Mouse (Mus musculus) liver, postnatal 0 days (tissue): ENCODE data around the gene Rbfox1. TPM values are rescaled to one million over a fixed set of nuclear protein-coding genes. Genes with fewer than 3 reads are reported as not detected.
A peak's percentile ranks its signal among the peaks of the same experiment; 100 is the strongest.

ENCODE experiments used
- ATAC-seq: fragments of 200-750 bp; cut with Nextera tagmentation; 2 replicates; pipeline ENCODE4 v1.8.0; 2017; ENCODE audit warnings: mild to moderate bottlenecking, moderate library complexity
- DNase-seq: peaks from one replicate; pipeline ENCODE4 v3.0.0-alpha.2; 2016
- H3K27ac ChIP-seq: fragments of 300-500 bp; sonication (generic); 2 replicates; pipeline ENCODE4 v1.5.1; 2014; ENCODE audit warnings: antibody characterized with exemption, moderate library complexity, mild to moderate bottlenecking, low read depth
- H3K27me3 ChIP-seq: fragments of 300-500 bp; sonication (generic); 2 replicates; pipeline ENCODE4 v1.6.1; 2014; ENCODE audit warnings: low read length, control low read depth, mixed read lengths; ENCODE audit not compliant: insufficient read depth
- H3K36me3 ChIP-seq: fragments of 300-500 bp; sonication (generic); replicated peaks from 2 replicates; pipeline ENCODE4 v1.6.1; 2014; ENCODE audit warnings: mild to moderate bottlenecking, control low read depth, low read length, moderate library complexity, mixed read lengths; ENCODE audit not compliant: insufficient read depth
- H3K4me1 ChIP-seq: fragments of 300-500 bp; sonication (generic); 2 replicates; pipeline ENCODE4 v1.6.1; 2014; ENCODE audit warnings: antibody characterized with exemption, mild to moderate bottlenecking, control low read depth; ENCODE audit not compliant: insufficient read depth
- H3K4me2 ChIP-seq: fragments of 300-500 bp; sonication (generic); 2 replicates; pipeline ENCODE4 v1.6.1; 2014; ENCODE audit warnings: low read depth, mild to moderate bottlenecking, low read length, moderate library complexity, mixed read lengths
- H3K4me3 ChIP-seq: fragments of 300-500 bp; sonication (generic); 2 replicates; pipeline ENCODE4 v1.5.1; 2014; ENCODE audit warnings: low read depth, low read length
- H3K9ac ChIP-seq: fragments of 300-500 bp; sonication (generic); replicated peaks from 2 replicates; pipeline ENCODE4 v1.6.1; 2014; ENCODE audit warnings: mild to moderate bottlenecking, moderate library complexity
- H3K9me3 ChIP-seq: fragments of 300-500 bp; sonication (generic); 2 replicates; pipeline ENCODE4 v1.6.1; 2016; ENCODE audit warnings: mild to moderate bottlenecking, control low read depth, low read length, mixed read lengths
- CTCF ChIP-seq: sonication (generic); IDR thresholded peaks from 2 replicates; pipeline ENCODE4 v1.5.1; 2016; ENCODE audit warnings: antibody characterized with exemption, low read depth
- EP300 ChIP-seq: IDR thresholded peaks from 2 replicates; pipeline ENCODE4 v1.6.1; 2016; ENCODE audit warnings: antibody characterized with exemption, low read depth, mild to moderate bottlenecking
- WGBS: fragments of 180-500 bp; shearing (Covaris S2); extraction: QIAGEN DNeasy Blood & Tissue Kit; methylation state at CpG from one replicate; pipeline ENCODE4 v1.1.7; 2014; ENCODE audit not compliant: insufficient replicate concordance; 5-methylcytosine and 5-hydroxymethylcytosine counted together
- polyA plus RNA-seq: library from polyadenylated mRNA; unstranded; fragments of >200 nt; fragmentation: Nextera tagmentation; extraction: Ambion mirVana; gene quantifications from 2 replicates; pipeline ENCODE4 v1.2.1, GENCODE M21; 2015

Gene Rbfox1
- polyA plus RNA-seq, 1 experiment from 2014 or later = 0.12 TPM

- no peak for ATAC-seq
- Histone ChIP-seq H3K27ac (no peak overlapping the region), H3K27me3 (no peaks in the 10 kb centered on the region), H3K9ac (no peak overlapping the region), H3K4me1 (no peaks in the 10 kb centered on the region), H3K36me3 (no peaks in the 10 kb centered on the region), H3K4me2 (no peak overlapping the region), H3K4me3 (no peak overlapping the region), H3K9me3 (no peaks in the 10 kb centered on the region)
- WGBS = 14% methylated on average over 2 of the region's 2 CpGs
- TF ChIP-seq CTCF (no peak), EP300 (no peak)
- no peak for DNase-seq
These were observed 1108.0 kb downstream of the Rbfox1 start for GRCm38 (mm10) chr16:6993180-6993579.

DNA sequence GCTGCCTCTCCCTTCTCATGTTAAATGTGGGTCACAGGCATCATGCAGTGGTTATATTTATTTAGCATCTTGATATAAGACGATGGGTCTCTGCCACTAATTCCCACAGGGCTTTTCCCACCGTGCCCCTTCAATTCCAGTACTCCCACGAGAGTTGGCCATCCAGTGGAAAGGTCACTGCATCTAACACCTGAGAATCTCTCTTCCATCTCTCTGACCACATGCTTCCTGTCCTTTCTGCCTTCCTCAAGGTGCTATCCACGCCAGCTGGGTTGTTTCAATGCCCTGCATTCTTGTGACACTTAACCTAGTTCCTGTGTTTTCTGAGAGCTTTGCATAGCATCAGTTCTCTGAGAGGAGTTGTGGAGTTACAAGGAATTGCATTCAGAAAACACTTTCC is 1112.0 kb downstream of the Rbfox1 start:
- 53% methylated on average over 4 of the region's 4 CpGs for WGBS
- DNase-seq (no peak), ATAC-seq (no peak)
- no peak for TF ChIP-seq CTCF
- no peak for TF ChIP-seq EP300
- no peaks in the 10 kb centered on the region for H3K4me1 ChIP-seq
- no peaks in the 10 kb centered on the region for H3K9me3 ChIP-seq
- no peaks in the 10 kb centered on the region for H3K27me3 ChIP-seq
- no peak overlapping the region for H3K27ac ChIP-seq
- no peaks in the 10 kb centered on the region for H3K36me3 ChIP-seq
- H3K4me2 ChIP-seq = no peak overlapping the region
- no peak overlapping the region for H3K4me3 ChIP-seq
- no peak overlapping the region for H3K9ac ChIP-seq

GRCm38 (mm10) chr16:6997834-6998233 is 1112.7 kb downstream of the Rbfox1 start:
- WGBS = 34% methylated on average over 7 of the region's 7 CpGs
- no peaks in the 10 kb centered on the region for H3K27me3 ChIP-seq
- ATAC-seq (no peak), DNase-seq (no peak)
- H3K4me3 ChIP-seq = no peak overlapping the region
- no peaks in the 10 kb centered on the region for H3K9me3 ChIP-seq
- H3K9ac ChIP-seq = no peak overlapping the region
- no peaks in the 10 kb centered on the region for H3K4me1 ChIP-seq
- no peak for TF ChIP-seq EP300
- no peak for TF ChIP-seq CTCF
- no peak overlapping the region for H3K27ac ChIP-seq
- no peak overlapping the region for H3K4me2 ChIP-seq
- no peaks in the 10 kb centered on the region for H3K36me3 ChIP-seq

DNA sequence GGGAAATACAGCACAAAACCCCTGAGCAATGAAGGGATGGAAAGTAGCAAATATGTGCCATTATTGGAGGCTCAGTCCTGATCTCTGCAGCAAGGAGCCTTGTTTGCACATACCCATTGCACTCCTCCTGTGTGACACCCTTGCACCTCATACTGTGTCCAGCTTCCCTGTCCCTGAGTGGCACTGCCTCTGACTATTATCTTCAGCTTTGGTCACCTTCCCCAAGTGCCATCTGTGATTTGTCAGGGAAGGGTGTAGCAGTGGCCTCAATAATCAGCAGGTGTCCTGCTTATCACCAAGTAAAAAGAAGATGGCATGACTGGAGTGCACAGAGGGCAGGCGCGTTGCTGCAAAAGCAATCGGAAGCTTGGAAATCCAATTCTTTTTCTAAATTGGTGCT is 1119.4 kb downstream of the Rbfox1 start:
- WGBS = 90% methylated on average over 3 of the region's 3 CpGs
- Histone ChIP-seq H3K4me3 (no peak overlapping the region), H3K4me1 (no peaks in the 10 kb centered on the region), H3K27ac (no peak overlapping the region), H3K9ac (no peak overlapping the region), H3K4me2 (no peak overlapping the region), H3K9me3 (no peaks in the 10 kb centered on the region), H3K27me3 (no peaks in the 10 kb centered on the region), H3K36me3 (no peaks in the 10 kb centered on the region)
- no peak for TF ChIP-seq CTCF
- no peak for TF ChIP-seq EP300
- no peak for ATAC-seq
- no peak for DNase-seq

DNA sequence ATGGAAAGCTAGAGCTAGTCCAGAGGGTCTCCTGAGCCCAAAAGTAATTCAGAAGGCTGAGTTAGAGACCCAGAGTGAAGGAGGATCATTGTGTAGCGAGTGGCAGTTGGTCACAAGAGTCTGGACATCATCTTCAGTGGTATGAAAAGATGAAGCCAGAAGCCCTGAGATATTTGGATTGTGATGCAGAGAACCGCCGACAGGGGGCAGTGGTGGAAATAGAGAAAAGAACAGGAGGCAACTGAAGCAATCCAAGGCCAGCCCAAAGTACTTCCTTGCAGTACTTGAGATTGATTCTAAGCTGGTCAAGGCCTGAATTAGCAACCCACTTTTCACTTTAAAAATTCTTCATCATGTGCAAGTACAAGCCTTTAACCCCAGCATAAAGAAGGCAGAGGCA is 1120.3 kb downstream of the Rbfox1 start:
- no peak for ATAC-seq

DNA sequence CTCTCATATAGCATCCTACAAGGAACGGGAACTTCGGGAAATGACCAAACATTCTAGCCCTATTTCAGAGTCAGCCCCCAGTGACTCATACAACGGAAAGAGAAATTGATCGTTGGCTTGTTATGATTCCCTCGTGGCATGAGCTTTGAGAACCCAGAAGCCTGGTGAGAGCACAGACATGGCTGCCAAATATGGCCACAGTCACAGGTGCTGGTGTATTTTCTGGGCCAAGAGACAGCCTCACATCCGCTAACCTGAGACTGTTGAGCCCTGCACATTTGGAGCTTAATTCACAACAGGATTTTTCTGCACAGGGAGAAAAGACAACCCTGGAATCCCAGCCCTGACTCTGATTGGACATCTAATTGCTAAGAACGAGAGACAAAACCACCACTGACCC is 1132.2 kb downstream of the Rbfox1 start:
- H3K27me3 ChIP-seq = no peaks in the 10 kb centered on the region
- no peak overlapping the region for H3K27ac ChIP-seq
- no peak overlapping the region for H3K4me3 ChIP-seq
- DNase-seq = no peak
- no peak overlapping the region for H3K9ac ChIP-seq
- no peaks in the 10 kb centered on the region for H3K36me3 ChIP-seq
- no peak for ATAC-seq
- TF ChIP-seq CTCF (no peak), EP300 (no peak)
- H3K9me3 ChIP-seq = no peaks in the 10 kb centered on the region
- WGBS = 71% methylated on average over 7 of the region's 7 CpGs
- no peaks in the 10 kb centered on the region for H3K4me1 ChIP-seq
- no peak overlapping the region for H3K4me2 ChIP-seq

More for the DNA sequence above, 1120.3 kb downstream of the Rbfox1 start:
- Histone ChIP-seq H3K27me3 (no peaks in the 10 kb centered on the region), H3K27ac (no peak overlapping the region), H3K4me3 (no peak overlapping the region), H3K36me3 (no peaks in the 10 kb centered on the region), H3K4me1 (no peaks in the 10 kb centered on the region), H3K4me2 (no peak overlapping the region), H3K9ac (no peak overlapping the region), H3K9me3 (no peaks in the 10 kb centered on the region)
- WGBS = 12% methylated on average over 3 of the region's 3 CpGs
- peak; percentile 50 for TF ChIP-seq CTCF
- no peak for TF ChIP-seq EP300
- DNase-seq = peak; percentile 24

DNA sequence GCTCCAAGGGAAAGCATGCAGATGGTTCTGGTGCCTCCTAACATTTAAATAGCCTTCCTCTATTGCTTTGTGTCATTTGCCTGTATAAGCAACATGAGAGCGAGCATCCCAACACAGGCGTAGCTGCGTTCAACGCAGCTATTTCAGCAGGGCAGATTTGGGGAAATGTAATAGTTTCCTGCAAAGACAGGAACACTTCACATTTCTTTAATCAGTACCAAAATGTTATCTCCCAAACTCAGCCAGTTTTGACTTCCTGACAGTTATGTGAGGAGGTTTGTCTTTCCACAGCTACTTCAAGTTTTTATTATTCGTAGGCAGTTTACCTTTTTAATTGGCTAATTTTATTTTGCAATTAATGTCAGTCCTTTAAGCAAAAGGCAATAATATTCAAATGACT is 1149.1 kb downstream of the Rbfox1 start:
- Histone ChIP-seq H3K27me3 (peaks cover 8% of the 10 kb centered on the region; the same call in 1 of the 2 replicates), H3K4me1 (no peaks in the 10 kb centered on the region), H3K27ac (no peak overlapping the region), H3K4me3 (no peak overlapping the region), H3K9me3 (no peaks in the 10 kb centered on the region), H3K4me2 (no peak overlapping the region), H3K9ac (no peak overlapping the region), H3K36me3 (no peaks in the 10 kb centered on the region)
- WGBS = 42% methylated on average over 5 of the region's 5 CpGs
- ATAC-seq (no peak), DNase-seq (no peak)
- TF ChIP-seq EP300 (no peak), CTCF (no peak)
